Mouse (Mus musculus): ENCODE results near the gene Naxd.
A peak's percentile ranks its signal among the peaks of the same experiment; 100 is the strongest.

Gene Naxd

DNA sequence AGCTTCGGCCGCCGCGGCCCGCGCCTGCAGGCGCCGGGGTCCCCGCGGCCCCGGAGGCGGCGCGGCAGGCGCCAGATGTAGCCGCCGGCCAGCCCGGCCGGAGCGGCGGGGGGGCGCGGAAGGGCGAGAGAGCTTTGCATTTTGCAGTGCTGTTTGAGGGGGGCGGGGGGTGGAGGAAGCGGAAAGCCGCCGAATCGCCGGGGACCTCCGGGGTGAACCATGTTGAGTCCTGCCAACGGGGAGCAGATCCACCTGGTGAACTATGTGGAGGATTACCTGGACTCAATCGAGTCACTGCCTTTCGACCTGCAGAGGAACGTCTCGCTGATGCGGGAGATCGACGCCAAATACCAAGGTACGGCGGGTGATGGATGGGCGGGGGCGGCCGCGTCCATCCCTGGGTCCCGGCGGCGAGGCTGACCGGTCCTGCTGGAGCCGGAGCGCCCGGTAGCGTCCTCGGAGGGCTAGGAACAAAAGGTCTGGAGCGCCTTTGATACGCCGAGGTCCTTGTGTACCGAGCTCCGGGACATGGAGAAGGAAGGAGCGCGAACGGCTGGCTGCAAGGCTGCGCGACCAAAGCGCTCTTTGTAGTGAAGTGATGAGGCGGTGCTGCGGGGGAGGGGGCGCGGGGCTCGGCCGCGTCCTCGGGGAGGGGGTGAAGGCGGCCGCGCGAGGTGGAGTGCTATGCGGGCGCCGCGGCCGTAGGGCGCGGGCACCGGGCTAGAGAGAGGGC, 59.6 kb downstream of the Naxd start:
- DNase-seq (ENCODE audit: low spot score): peak; percentile 42

DNA sequence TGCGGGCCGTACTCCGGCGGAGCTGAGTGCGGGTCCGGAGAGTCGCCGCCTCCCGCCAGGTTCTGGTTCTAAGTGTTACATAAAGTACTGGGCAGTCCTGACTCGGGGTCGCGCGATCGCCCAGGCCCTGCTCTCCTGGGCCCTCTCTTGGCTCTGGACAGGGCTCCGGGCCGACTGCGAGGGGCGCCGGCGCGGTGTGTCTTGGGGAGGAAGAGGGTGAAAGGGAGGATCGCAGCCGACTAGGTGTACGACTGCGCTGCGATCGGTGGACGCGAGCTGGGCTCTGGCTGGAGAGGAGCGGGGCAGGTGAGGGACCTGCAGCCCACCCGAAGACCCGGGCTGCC, 60.1 kb downstream of the Naxd start:
- no peak for DNase-seq (ENCODE audit: low spot score)

DNA sequence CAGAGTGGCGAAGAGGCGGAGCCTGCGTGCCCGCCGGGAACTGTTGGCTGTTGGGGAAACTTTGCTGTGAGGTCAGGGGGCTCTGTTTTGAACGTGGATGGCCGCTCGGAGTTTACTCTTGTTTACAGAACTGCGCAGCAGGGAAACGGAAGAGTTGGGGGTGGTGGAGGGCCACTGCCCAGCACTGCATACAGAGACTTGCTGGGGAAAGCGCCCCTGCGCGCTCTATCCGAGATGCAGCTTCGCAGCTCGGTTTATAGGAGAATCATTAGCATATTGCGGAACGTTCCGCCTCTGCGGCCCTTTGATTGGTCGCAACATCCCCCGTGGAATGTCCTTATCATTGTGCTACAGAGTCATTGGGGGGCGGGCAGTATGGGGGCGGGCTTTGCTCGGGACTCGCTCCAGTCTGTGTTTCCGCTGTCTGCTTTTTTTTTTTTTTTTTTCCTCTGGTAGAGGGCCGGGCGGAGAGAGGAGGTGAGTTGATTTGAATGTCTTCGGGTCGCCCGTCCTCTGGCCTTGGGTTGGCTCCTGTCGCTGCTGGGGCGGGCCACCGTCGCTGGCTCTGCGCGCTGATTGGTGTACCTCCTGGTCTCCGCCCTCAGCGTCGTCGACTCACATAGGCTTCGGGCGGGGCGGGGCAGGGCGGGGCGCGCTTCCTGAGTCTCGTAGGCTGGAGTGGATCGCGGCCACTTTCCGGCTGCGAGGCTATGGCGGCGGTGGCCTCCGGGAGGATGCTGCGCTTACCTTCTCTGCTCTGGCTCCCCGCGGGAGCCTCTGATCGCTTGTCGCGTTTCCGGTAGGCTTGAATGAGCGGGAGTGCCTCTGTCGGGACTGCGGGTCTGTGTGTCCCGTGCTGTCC, 60.7 kb downstream of the Naxd start:
- peak; percentile 97 for DNase-seq (ENCODE audit: low spot score)

DNA sequence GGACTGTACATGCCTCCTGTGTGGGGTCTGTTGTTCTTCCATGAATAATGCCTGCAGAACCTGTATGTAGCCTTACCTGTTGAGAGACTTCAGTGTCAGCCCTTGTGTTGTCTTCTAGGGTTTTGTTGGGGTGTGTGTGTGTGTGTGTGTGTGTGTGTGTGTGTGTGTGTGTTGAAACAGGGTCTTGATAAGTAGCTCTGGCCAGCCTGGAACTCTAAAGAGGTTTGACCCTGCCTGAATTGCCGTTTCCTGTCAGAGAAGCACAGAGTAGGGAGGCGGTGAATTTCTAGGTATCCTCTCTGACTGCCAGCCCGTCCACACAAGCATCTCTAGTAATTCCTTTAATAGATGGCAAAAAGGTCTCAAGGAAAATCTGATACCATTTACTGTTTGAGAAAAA, 62.2 kb downstream of the Naxd start:
- DNase-seq (ENCODE audit: low spot score): peak; percentile 3

DNA sequence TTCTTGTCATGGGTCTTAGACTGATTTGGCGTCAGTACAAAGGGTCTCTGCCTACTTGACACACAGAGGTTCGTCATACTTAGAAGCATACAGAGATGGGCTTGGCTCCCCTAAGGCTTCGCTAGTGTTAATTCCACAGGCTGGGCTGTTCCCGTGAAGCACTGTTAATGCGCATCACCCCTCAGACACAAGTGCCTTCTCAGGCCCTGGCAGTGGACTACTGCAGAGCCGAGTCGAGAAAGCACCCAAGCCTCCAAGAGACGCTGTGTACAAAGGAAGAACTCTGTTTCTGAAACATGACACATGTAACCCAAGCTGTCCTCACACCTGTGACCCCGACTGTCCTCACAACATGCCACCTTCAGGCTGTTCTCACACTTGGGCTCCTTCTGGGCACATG, 62.9 kb downstream of the Naxd start:
- DNase-seq (ENCODE audit: low spot score): peak; percentile 3

DNA sequence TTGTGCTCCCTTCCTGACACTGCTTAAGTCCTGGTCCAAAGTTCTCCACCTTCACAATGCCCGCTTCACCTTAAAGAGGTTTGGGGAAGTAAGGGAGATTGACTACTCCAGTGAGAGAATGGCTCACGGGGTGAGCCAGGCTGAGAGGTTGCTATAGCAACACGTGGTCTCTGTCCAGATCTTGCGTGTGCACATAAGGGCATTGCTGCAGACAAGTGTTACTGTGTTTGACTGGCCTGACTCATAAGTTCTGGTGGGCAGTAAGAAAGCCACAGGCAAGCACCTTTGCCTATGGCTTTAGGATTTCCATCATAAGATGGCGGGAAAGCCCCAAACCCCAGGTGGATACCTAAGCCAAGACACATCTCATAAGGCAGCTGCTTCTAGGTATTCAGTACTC, 66.9 kb downstream of the Naxd start:
- no peak for DNase-seq (ENCODE audit: low spot score)

Data from layer of hippocampus, adult 11-12 months (tissue).